Mouse (Mus musculus): ENCODE measurements around the gene Asf1b. TPM values are rescaled to one million over a fixed set of nuclear protein-coding genes. Genes with fewer than 3 reads are reported as not detected.
"Not testable (repeated sequence)": the region's sequence is repeated elsewhere in the genome, so short reads cannot be mapped to it uniquely, and the experiment has no call there.

The Asf1b gene
- total RNA-seq, 2 experiments from 2014 or later, result 1.7 to 2.8 TPM

DNA sequence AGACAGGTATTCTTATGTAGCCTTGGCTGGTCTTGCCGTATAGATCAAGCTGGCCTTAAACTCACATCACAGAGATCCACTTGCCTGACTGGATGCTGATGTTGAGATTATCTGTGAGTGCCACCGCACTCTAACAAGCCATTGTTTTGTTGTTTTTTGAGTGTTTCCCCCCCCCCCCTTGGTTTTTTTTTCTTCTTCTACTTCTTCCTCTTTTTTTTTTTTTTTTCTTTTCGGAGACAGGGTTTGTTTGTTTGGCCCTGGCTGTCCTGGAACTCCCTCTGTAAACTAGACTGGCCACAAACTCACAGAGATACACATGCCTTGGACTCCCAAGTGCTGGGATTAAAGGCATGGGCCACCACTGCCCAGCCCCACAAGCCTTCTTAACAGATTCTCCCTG lies 38.7 kb downstream of the Asf1b start:
- no peak for DNase-seq (ENCODE audit: low spot score in 2 of 2)

DNA sequence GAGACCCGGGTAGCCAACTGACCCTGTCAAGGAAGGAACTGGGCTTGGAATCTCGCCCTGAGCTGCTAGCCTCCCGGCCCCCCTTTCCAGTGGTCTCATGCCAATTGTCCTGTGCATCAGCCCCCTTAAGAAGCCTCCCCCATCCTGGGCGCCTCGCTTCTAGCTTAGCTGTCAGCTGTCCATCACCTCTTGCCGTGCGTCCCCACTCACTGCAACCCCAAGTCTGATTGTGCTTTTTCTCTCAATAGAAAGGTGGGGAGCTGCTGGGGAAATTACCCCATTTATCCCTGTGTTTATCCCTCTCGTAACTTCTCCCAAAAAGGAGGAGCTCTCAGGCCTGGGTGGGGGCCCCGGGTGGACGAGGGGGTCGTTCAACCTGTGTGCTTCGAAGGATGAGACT lies 40.7 kb downstream of the Asf1b start:
- DNase-seq (ENCODE audit: low spot score in 2 of 2), result no peak

DNA sequence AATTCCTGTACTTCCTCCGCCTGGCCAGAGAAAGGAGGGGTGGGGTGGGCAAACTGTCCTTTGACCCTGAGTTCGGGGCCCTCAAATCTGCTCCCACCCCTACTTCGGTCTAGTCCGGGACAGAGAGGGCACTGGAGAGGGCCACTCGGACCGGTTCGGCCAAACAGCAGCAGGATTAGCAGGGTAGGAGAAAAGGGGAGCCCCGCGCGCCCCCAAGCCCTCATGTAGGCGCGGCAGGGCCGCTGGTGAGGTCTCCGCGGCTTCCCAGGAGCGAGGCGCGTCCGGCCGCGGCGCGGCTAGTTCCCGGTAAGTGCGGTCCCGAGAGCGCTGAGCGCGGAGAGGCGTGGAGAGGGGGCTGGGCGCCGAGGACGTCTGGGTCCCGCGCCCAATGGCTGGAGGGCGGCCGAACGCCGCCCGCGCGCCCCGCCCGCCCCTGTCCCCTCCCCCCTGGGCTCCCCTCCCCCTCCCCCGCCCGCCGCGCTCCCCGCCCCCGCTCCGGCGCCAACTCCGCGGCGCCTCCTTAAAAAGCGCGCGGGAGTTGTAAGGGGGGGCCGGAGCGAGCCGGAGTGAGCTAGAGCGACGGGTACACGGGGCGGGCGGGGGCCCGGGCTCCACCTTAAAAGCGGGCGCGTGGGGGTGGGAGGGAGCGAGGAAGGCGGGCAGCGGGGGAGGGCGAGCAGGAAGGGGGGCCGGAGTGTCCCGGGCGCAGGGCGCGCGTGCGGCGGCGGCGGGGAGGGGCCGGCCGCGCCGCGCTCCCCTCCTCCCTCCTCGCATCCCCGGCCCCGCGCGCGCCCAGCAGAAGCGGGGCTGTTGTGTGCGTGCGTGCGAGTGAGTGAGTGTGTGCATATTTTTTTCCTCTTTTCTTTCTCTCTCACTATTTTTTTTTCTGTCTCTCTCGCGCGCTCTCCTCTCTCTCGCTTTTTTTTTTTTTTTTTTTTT lies 41.5 kb downstream of the Asf1b start:
- DNase-seq (ENCODE audit: low spot score in 2 of 2), result peak; percentile 89 to 91

DNA sequence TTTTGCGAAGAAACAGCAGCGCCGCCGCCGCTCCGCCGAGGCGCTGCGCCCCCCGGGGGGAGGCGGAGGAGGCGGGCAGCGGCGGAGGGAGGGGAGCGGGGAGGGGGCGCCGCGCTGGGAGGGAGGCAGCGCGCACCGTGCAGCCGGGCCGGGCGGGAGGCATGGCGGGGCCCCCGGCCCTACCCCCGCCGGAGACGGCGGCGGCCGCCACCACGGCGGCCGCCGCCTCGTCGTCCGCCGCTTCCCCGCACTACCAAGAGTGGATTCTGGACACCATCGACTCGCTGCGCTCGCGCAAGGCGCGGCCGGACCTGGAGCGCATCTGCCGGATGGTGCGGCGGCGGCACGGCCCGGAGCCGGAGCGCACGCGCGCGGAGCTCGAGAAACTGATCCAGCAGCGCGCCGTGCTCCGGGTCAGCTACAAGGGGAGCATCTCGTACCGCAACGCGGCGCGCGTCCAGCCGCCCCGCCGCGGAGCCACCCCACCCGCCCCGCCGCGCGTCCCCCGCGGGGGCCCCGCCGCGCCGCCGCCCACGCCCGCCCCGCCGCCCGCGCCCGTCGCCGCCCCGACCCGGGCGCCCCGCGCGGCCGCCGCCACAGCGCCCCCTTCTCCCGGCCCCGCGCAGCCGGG lies 42.3 kb downstream of the Asf1b start, which contains the start of gene Samd1:
Gene Samd1, plus strand, starts transcription at position 162 of the 631 bp plus-strand sequence.
- DNase-seq (ENCODE audit: low spot score in 2 of 2), result peak; percentile 47 to 64

DNA sequence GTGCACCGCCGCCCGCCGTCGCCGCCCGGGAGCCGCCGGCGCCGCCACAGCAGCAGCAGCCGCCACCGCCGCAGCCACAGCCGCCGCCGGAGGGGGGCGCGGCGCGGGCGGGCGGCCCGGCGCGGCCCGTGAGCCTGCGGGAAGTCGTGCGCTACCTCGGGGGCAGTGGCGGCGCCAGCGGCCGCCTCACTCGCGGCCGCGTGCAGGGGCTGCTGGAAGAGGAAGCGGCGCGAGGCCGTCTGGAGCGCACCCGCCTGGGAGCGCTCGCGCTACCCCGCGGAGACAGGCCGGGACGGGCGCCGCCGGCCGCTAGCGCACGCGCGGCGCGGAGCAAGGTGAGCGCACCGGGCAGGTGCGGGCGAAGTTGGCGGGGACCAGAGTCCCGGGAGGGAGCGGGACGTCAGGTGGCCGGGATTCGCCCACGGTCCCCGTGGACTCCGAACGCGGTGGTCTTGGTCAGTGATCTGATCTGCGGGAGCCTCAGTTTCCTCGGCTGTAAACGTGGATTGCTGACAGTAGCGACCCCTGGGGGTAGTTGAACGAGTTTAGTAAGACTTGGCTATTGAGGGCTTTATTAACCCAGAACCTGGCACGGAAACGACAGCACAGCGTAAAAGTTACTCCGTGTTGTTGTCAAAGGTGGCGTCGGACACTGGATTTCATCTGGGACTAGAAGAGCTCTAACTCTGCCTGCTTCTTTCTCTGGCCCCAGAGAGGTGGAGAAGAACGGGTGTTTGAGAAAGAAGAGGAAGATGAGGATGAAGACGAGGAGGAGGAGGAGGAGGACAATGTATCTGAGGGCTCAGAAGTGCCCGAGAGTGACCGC lies 43.1 kb downstream of the Asf1b start:
- DNase-seq (ENCODE audit: low spot score in 2 of 2), result peak; percentile 56 to 61

DNA sequence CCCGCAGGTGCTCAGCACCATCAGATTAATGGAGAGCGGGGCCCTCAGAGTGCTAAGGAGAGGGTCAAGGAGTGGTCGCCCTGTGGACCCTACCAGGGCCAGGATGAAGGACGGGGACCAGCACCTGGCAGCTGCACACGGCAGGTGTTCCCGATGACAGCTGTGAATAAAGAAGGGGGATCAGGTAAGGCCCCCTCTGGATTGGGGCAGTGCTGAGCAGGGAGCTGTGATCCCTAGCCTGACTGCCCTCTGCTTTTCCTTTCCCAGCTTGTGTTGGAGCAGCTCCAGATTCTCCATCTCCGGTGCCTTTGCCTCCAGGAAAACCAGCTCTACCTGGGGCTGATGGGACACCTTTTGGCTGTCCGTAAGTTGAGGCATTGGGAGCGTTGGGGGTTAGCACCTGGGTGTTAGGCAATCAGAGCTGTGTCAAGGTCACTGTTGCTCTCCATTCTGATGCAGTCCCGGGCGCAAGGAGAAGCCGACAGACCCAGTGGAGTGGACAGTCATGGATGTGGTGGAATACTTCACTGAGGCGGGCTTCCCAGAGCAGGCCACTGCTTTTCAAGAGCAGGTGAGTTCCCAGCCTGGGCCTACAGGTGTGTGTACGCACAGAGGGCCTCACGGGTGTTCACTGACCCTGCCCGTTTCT lies 43.9 kb downstream of the Asf1b start:
- DNase-seq (ENCODE audit: low spot score in 2 of 2), result no peak

DNA sequence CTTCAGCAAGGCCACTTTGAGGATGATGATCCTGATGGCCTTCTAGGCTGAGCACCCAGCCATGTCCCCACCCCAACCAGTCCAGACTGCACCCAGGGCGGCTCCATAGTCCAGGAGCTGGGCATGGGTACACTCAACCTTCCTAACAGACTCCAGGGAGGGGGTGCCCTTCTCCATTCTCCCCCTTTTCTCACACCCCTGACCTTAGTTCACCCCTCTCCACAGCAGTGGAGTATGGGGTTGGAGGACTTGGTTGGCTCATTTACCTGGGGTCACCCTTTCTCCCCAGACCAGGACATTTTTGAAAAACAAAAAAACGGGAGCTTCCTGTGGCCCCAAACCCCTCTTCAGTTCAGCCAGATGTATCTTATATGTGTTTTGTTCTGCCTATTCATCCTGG lies 44.5 kb downstream of the Asf1b start:
- no peak for DNase-seq (ENCODE audit: low spot score in 2 of 2)

DNA sequence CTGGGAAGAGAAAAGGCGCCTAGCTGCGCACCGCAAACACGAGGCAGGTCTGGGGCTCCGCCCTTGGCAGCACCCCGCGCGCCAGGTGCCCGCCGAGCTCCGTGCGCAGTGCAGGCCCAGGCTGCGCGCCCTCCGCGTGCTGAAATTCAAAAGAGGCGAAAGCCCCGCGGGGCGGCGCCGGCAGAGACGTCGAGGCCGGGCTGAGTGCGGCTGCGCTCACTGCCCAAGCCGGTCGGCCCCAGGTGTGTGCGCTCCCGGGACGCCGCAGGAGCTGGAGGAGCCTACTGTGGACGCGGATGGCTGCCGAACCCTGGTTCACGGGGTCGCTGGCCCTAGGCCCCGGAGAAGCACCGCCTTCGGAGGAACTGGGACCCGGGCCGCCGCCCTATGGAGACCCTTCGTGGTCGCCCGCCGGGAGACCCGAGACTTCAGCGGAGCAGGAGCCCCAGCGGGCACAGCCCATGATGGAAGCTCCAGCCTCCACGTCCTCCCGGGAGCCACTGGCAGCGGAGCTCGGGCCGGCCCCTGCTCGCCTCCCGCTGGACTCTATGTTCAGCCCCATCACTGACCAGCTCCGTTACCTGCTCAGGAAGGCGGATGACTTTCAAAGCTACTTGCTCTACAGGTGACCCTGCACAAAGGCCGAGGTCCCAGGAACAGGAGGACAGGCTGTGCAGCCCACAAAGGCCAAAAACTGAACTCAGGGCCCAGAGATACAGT lies 46.1 kb downstream of the Asf1b start, which contains the start of gene 1700067K01Rik:
Gene 1700067K01Rik, plus strand, starts transcription at position 222 of the 720 bp plus-strand sequence.
- DNase-seq (ENCODE audit: low spot score in 2 of 2), result no peak

DNA sequence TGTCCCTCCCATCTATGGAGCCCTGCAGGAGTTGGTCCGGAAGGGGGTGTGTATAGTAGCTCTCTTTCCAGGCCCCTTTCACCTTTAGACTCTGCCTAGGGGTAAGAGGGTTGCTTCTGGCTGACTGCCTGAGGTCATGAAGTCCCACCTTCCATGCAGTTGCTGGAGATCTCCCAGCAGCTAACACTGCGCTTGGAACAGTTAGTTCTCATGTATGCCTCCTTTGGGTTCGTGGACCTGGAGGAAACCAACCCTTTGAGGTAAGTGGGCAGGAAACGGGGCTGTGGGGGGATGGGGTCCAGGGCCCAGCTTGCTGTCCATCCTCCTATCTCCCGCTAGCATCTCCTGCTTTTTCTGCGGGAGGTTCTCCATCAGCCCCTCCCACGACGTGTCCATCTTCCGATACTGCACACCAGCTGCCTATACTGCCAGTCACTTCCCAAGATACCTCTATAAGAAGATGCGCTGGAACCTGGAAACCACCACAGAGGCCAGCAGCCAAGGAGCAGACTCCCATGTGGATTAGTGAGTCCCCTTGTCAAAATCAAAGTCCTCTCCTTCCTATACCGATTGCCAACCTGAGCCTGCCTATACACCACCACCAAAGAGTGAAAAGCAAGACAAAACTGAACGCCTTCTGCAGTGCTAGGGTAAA lies 47.8 kb downstream of the Asf1b start:
- DNase-seq (ENCODE audit: low spot score in 2 of 2), result no peak

DNA sequence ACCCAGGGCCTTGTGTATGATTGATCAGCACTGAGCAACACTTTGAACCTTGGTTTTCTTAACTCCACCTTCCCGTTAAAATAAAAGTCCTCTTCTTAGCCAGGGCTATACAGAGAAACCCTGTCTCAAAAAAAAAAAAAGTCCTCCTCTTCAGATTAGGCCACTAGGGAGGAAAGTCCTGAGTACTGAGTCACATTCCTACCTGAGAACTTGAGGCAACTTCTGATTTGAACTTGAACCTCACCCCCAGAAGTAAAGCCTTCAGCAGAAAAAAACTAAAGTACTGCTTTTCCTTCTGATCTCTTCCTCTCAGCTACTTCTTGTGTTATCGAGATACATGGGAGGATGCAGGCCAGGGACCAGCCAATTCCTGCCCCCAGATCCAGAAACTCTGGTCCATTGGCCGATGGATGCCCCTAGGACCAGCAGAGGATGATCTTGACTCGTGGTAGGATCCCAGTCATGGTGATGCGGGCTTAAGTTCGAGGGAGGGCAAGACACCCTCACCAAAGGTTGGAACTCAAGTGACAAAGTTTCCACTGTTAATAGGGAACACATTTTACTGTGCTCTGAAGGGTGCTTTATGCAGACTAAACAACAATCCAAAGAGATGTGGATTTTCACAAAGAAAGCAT lies 48.4 kb downstream of the Asf1b start:
- DNase-seq (ENCODE audit: low spot score in 2 of 2), result no peak

DNA sequence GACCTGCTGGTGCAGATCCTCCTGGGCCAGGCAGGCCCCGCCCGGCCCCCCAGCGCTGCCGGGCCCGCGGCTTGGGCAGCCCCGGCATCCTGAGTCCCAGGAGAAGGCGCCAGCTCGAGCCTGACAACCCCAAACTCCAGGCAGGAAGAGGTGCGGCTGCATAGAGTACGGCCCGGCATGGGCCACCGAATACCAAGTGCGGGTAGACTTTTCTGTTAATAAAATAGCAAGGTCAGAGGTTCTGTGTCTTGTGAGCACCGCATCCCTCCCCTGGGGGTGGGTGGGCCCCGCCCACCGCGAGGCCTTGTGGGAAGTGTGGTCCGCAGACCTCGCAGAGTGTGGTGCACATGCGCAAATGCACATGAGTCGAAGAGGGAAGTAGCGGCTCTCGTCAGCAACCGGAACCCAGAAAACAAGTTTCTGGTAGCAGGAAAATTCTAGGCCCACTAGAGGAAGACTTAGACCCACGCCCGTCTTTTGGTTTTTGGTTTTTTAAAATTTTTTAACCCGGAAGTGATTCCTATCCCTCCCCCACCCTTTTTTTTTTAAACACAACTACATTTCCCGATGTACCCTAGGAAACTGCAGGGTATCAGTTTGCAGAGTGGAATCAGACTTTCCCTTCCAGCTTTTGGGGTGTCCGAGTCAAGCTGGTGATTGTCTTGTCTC lies 49.4 kb downstream of the Asf1b start:
- DNase-seq (ENCODE audit: low spot score in 2 of 2), result peak; percentile 89 to 94

DNA sequence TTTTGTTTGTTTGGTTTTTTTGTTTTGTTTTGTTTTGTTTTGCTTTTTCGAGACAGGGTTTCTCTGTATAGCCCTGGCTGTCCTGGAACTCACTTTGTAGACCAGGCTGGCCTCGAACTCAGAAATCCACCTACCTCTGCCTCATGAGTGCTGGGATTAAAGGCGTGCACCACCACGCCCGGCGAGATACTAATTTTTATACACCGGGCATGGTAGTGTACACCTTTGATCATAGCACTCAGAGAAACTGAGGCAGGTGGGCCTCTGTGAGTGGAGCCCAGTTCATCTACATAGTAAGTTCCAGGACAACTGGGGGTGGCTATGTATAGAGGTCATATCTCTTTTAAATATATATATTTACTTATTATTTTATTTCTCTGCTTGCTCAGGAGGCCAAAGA lies 50.2 kb downstream of the Asf1b start:
- DNase-seq (ENCODE audit: low spot score in 2 of 2), result not testable (repeated sequence)

DNA sequence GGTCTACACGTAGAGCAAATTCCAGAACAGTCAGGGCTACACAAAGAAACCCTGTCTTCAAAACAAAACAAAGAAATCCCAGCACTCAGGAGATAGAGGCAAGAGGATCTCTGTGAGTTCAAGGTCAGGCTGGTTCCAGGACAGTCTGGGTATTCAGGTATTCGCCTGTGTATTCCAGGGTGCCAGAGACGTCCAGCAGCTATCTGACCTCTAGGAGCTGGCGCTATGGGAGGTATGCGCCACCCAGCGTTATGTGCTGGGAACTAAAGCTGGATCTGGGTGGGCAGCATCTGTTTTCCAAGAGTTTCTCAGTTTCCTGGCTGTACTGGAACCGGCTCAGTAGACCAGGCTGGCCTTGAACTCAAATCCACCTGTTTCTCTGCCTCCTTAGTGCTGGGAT lies 53.1 kb downstream of the Asf1b start:
- no peak for DNase-seq (ENCODE audit: low spot score in 2 of 2)

DNA sequence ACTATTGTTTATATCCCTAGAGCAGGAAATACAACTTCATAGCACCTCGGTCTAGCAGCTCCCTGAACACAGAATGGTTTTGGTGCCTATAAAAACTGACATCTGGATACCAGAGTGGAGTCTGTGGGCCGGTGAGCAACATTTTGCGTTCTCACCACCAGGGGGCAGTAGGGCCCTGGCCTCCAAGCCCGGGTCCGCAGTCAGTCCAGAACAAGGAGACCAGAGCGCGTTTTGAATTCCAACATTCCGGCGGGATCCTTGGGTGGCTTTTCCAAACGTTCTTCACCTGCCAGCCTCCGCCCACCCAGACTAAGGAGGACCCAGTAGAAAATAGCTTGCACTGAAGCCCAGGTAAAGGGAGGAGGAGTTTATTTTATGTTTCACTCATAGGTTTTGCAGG lies 54.6 kb downstream of the Asf1b start:
- DNase-seq (ENCODE audit: low spot score in 2 of 2), result peak; percentile 87 to 89

DNA sequence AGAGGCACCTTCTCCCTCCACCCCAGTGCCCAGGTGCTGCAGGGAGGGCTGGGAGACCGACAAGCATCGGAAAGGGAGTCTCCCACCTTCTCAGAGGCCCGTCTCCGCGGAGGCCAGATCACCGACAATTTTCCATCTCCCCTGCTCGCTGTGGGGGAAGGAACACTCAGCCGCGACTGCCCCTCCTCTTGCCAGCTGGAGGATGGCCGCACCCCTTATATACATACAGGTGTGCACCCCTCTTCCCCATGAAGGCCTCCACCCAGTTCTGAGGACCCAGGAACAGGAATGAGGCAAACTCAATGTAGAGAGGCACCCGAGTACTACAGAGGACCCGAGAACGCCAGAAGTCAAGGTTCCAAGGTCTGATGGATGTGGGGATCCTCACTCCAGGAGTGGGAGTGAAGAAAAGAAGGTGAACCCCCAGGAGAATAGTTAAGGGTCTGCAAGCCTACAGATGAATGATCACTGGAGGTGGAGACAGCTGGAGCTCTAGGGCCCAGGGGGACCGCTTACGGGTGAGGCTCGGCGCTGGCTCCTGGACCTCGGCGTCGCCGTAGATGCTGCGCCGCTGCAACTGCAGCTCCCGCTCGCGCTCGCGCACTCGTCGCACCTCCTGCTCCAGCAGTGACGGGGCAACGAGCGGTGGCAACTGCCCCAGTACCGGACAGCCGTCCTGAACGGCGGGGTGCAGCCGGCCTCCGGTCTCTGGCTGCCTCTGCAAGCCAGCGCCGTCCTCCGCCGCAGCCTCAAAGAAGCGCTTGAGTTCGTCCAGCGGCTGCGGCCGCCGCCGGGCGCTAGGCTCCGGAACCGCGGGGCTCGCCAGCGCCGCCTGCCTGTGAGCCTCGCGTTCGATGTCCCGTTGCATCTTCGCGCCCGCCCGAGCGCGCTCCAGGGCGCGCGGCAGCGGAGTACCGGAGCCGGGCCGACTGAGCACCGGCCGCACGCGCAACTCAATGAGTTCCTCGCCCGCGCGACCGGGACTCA lies 55.6 kb downstream of the Asf1b start:
- DNase-seq (ENCODE audit: low spot score in 2 of 2), result peak; percentile 79 to 84

DNA sequence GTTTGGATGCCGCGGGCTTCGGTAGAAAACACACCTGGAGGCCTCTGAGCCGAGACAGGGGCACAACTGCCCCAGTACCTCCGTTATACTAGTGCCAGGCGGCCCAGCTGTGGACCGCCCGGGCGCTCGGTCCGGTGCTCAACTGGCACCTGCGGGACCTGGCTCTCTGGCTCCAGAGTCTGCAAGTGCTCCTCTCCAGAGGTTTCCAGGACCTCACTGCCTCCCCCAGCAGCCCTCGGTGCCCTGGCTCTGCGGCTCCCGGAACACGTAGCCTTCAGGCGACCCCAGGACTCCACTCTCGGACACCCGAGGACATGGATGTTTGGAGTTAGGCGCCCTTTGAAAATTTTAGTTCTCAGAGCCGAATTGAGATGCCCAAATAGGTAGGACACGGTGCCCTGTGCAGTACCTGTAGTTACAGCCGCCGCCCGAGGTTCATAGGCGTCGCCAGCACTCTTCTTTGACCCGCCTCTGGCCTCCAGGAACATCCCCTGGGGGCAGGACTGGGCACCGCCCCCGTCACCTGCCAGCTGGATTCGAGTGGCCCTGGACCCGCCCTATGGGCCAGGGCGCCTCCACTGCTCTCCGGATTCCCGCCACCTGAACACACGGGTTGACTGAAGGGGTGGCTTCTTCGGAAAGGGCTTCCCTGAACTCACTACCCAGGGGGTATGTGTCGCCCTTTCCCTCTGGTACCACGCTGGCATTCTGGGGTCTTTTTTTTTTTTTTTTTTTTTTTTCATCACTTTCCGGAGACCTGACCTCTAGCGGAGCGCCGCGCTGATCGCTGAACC lies 56.6 kb downstream of the Asf1b start, which contains the start of gene 2210011C24Rik:
Gene 2210011C24Rik, minus strand, starts transcription at position 467 of the 794 bp plus-strand sequence.
- DNase-seq (ENCODE audit: low spot score in 2 of 2), result no peak

Data from adrenal gland, adult 18-20 months (tissue).